Mouse (Mus musculus): ENCODE results near the gene Atg2b. TPM values are rescaled to one million over a fixed set of nuclear protein-coding genes. Genes with fewer than 3 reads are reported as not detected.

Atg2b gene
- total and polyA plus RNA-seq, 3 experiments, result 28.3 to 35.9 TPM; not detected in 1

DNA sequence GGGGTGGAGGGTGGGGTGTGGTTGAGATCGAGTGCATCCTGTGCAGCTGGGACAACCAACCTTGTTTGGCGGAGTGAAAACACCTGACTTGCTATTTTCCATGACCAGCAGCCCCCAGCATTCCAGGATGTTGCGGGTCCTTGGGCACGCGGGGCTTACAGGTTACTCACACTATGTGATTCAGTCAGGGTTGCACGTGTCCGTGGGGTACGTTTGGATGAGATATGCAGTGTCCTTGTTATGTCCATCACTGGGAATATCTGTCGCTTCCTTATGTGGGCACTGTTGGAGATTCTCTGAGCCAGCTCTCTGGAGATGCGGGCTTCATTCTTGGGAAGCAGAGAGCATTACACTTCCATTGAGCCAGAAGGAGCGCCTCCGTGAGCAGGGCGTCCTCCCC lies 40.7 kb upstream of the Atg2b start:
- peak; percentile 31 for DNase-seq (ENCODE audit: low read depth, low spot score)
- Histone ChIP-seq H3K27ac (ENCODE audit: control insufficient read depth, low read depth, low read length) (peak overlapping the region; percentile 94), H3K9ac (ENCODE audit: control insufficient read depth, low read depth, low read length, poor library complexity, severe bottlenecking) (peak overlapping the region; percentile 49), H3K27me3 (ENCODE audit: control insufficient read depth in 1 of 2, insufficient read depth in 2 of 2, low read length in 2 of 2) (no peaks in the 10 kb centered on the region), H3K4me1 (ENCODE audit: control insufficient read depth in 1 of 2, insufficient read depth in 2 of 2, low read length in 2 of 2) (peaks cover 35 to 45% of the 10 kb centered on the region in 2 experiments), H3K9me3 (replicated peaks; ENCODE audit: insufficient read depth, low read length) (no peaks in the 10 kb centered on the region), H3K4me3 (ENCODE audit: control insufficient read depth in 1 of 2, insufficient read depth in 1 of 2, low read depth in 2 of 2, low read length in 2 of 2) (peak overlapping the region in 1 of 2 experiments; percentile 11; a peak in 2 of 4 replicates), H3K79me2 (ENCODE audit: control insufficient read depth, insufficient read depth, low read length, poor library complexity) (no peaks in the 10 kb centered on the region), H3K36me3 (ENCODE audit: control insufficient read depth in 1 of 2, insufficient read depth in 2 of 2, low read length in 2 of 2) (peaks cover 0 to 42% of the 10 kb centered on the region in 2 experiments; a peak in 2 of 4 replicates)
- TF ChIP-seq EP300 (IDR thresholded peaks at IDR 0.05; ENCODE audit: low read depth in 1 of 2, low read length in 2 of 2), result no peak
- no peak for TF ChIP-seq ZKSCAN1 (IDR thresholded peaks at IDR 0.05; ENCODE audit: low read depth, low read length)
- no peak for TF ChIP-seq POLR2AphosphoS5 (IDR thresholded peaks at IDR 0.05; ENCODE audit: borderline replicate concordance, low read depth, low read length)
- TF ChIP-seq USF2 (IDR thresholded peaks at IDR 0.05; ENCODE audit: borderline replicate concordance in 1 of 2, insufficient read depth in 1 of 2, low read depth in 1 of 2, low read length in 2 of 2), result no peak
- TF ChIP-seq ZNF384 (IDR thresholded peaks at IDR 0.05; ENCODE audit: low read depth, low read length), result no peak
- TF ChIP-seq MEF2A (IDR thresholded peaks at IDR 0.05; ENCODE audit: extremely low read depth, insufficient replicate concordance, low read depth, low read length, poor library complexity, severe bottlenecking), result no peak
- TF ChIP-seq GABPA (IDR thresholded peaks at IDR 0.05; ENCODE audit: low read depth, low read length), result no peak
- TF ChIP-seq RAD21 (IDR thresholded peaks at IDR 0.05; ENCODE audit: low read depth, low read length), result no peak
- no peak for TF ChIP-seq ELF1 (IDR thresholded peaks at IDR 0.05; ENCODE audit: low read depth, low read length)
- TF ChIP-seq MAZ (IDR thresholded peaks at IDR 0.05; ENCODE audit: low read depth, low read length), result no peak
- TF ChIP-seq JUND (IDR thresholded peaks at IDR 0.05; ENCODE audit: low read depth, low read length), result no peak
- no peak for TF ChIP-seq GATA1 (IDR thresholded peaks at IDR 0.05; ENCODE audit: low read depth, low read length)
- TF ChIP-seq TAL1 (IDR thresholded peaks at IDR 0.05; ENCODE audit: low read length), result no peak
- TF ChIP-seq CHD2 (IDR thresholded peaks at IDR 0.05; ENCODE audit: low read length), result no peak
- no peak for TF ChIP-seq SIN3A (IDR thresholded peaks at IDR 0.05; ENCODE audit: low read length)
- no peak for TF ChIP-seq CHD1 (IDR thresholded peaks at IDR 0.05; ENCODE audit: low read depth, low read length)
- TF ChIP-seq ZMIZ1 (IDR thresholded peaks at IDR 0.05; ENCODE audit: low read depth, low read length), result no peak

DNA sequence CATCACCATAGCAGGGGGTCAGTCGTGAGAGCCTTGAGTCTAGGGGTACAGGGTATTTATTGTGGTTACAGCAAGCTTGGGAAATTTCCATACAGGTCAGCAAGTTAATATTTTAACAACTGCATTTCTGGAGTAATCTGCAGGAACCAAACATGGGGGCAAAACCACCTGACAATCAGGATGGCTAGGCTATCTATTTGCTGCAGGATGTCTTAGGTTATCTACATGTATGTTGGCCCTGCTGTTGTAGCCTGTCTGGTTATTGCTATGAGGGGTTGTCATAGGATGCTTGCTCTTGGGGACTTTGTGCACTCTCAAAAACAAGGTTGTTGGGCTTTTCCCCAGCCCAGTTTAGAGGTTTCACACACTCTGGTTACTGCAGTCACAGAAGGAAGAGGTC lies 39.6 kb upstream of the Atg2b start:
- H3K27ac ChIP-seq (ENCODE audit: control insufficient read depth, low read depth, low read length), result peak overlapping the region; percentile 73
- H3K4me1 ChIP-seq (ENCODE audit: control insufficient read depth in 1 of 2, insufficient read depth in 2 of 2, low read length in 2 of 2), result peaks cover 35 to 47% of the 10 kb centered on the region in 2 experiments
- peak; percentile 70 for DNase-seq (ENCODE audit: low read depth, low spot score)
- TF ChIP-seq MAX (IDR thresholded peaks at IDR 0.05; ENCODE audit: low read length), result peak; percentile 51; the same call in 1 of the 2 replicates
- no peak for TF ChIP-seq BHLHE40 (IDR thresholded peaks at IDR 0.05; ENCODE audit: borderline replicate concordance, low read depth, low read length)
- 0 out of 2 replicates have a peak, but pooled peaks have one; percentile 8 for TF ChIP-seq ZNF384 (IDR thresholded peaks at IDR 0.05; ENCODE audit: low read depth, low read length)
- no peak for TF ChIP-seq UBTF (IDR thresholded peaks at IDR 0.05; ENCODE audit: borderline replicate concordance, insufficient read depth, low read depth, low read length)
- peak; percentile 70 for TF ChIP-seq RCOR1 (IDR thresholded peaks at IDR 0.05; ENCODE audit: low read depth, low read length)
- TF ChIP-seq MXI1 (IDR thresholded peaks at IDR 0.05; ENCODE audit: low read depth, low read length), result peak; percentile 45
- TF ChIP-seq POLR2AphosphoS2 (IDR thresholded peaks at IDR 0.05; ENCODE audit: low read length), result no peak
- TF ChIP-seq USF1 (IDR thresholded peaks at IDR 0.05; ENCODE audit: low read depth, low read length), result peak; percentile 49; the same call in 1 of the 2 replicates
- no peak for TF ChIP-seq ZMIZ1 (IDR thresholded peaks at IDR 0.05; ENCODE audit: low read depth, low read length)
- no peak for TF ChIP-seq E2F4 (IDR thresholded peaks at IDR 0.05; ENCODE audit: borderline replicate concordance, low read depth, low read length)
- 0 out of 2 replicates have a peak, but pooled peaks have one; percentile 22 for TF ChIP-seq JUND (IDR thresholded peaks at IDR 0.05; ENCODE audit: low read depth, low read length)
- TF ChIP-seq SMC3 (IDR thresholded peaks at IDR 0.05; ENCODE audit: low read depth, low read length), result 0 out of 2 replicates have a peak, but pooled peaks have one; percentile 15
- TF ChIP-seq CTCF (IDR thresholded peaks at IDR 0.05 in 2 of 3, conservative IDR thresholded peaks at IDR 0.05 in 1 of 3; ENCODE audit: control insufficient read depth in 1 of 3, insufficient read depth in 1 of 3, low read depth in 2 of 3, low read length in 3 of 3, poor library complexity in 1 of 3, severe bottlenecking in 1 of 3), result no peak
- no peak for TF ChIP-seq CHD2 (IDR thresholded peaks at IDR 0.05; ENCODE audit: low read length)
- no peak for TF ChIP-seq NRF1 (IDR thresholded peaks at IDR 0.05; ENCODE audit: insufficient read depth, low read depth, low read length, poor library complexity, severe bottlenecking)
- peak; percentile 67 for TF ChIP-seq MYB (IDR thresholded peaks at IDR 0.05; ENCODE audit: low read depth, low read length)
- TF ChIP-seq MYC (IDR thresholded peaks at IDR 0.05; ENCODE audit: low read depth, low read length), result no peak
- 0 out of 2 replicates have a peak, but pooled peaks have one; percentile 30 for TF ChIP-seq KAT2A (conservative IDR thresholded peaks at IDR 0.05; ENCODE audit: low read depth, low read length)

More for the DNA sequence above, 39.6 kb upstream of the Atg2b start:
- no peaks in the 10 kb centered on the region for H3K79me2 ChIP-seq (ENCODE audit: control insufficient read depth, insufficient read depth, low read length, poor library complexity)
- no peak overlapping the region for H3K4me3 ChIP-seq (ENCODE audit: control insufficient read depth in 1 of 2, insufficient read depth in 1 of 2, low read depth in 2 of 2, low read length in 2 of 2)
- H3K9me3 ChIP-seq (replicated peaks; ENCODE audit: insufficient read depth, low read length), result no peaks in the 10 kb centered on the region
- no peaks in the 10 kb centered on the region for H3K27me3 ChIP-seq (ENCODE audit: control insufficient read depth in 1 of 2, insufficient read depth in 2 of 2, low read length in 2 of 2)
- peak overlapping the region; percentile 30; the same call in 1 of the 2 replicates for H3K9ac ChIP-seq (ENCODE audit: control insufficient read depth, low read depth, low read length, poor library complexity, severe bottlenecking)
- peaks cover 0 to 42% of the 10 kb centered on the region in 2 experiments; a peak in 2 of 4 replicates for H3K36me3 ChIP-seq (ENCODE audit: control insufficient read depth in 1 of 2, insufficient read depth in 2 of 2, low read length in 2 of 2)

Data from MEL (cell line).